Mouse (Mus musculus) ES-Bruce4 (cell line): ENCODE measurements at regions not wholly inside any gene's neighbourhood (a gene's known extent, or its start where the extent isn't known, plus 50 kb on each side); places are given as distances from the start of the nearest gene placed in this dataset.

Experiments
- CTCF ChIP-seq: IDR thresholded peaks from one replicate; pipeline ENCODE4 v1.8.1; 2011; ENCODE audit warnings: low read depth, low read length
- EP300 ChIP-seq: IDR thresholded peaks from 2 replicates; pipeline ENCODE4 v1.6.1; 2011; ENCODE audit warnings: low read depth, low read length; ENCODE audit not compliant: insufficient read depth
- POLR2A ChIP-seq: IDR thresholded peaks from one replicate; pipeline ENCODE4 v1.8.1; 2011; ENCODE audit warnings: low read length; ENCODE audit not compliant: insufficient read depth

GRCm38 (mm10) chr2:9646466-9646865 lies 234.6 kb upstream of the 4930412O13Rik start:
- TF ChIP-seq CTCF = no peak
- no peak for TF ChIP-seq POLR2A
- 0 out of 2 replicates have a peak, but pooled peaks have one; percentile 45 for TF ChIP-seq EP300
